Mouse (Mus musculus): ENCODE measurements around the gene Zfp961.

DNA sequence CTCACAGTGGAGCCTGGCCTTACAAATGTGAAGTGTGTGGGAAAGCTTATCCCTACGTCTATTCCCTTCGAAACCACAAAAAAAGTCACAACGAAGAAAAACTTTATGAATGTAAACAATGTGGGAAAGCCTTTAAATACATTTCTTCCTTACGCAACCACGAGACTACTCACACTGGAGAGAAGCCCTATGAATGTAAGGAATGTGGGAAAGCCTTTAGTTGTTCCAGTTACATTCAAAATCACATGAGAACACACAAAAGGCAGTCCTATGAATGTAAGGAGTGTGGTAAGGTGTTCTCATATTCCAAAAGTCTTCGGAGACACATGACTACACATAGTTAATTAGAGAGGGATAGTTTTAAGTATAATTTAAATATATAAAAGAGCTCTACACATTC is 17.8 kb downstream of the Zfp961 start:
- no peak for TF ChIP-seq CTCF (IDR thresholded peaks at IDR 0.05; ENCODE audit: borderline replicate concordance, insufficient read depth, low read depth, low read length)
- no peak for TF ChIP-seq POLR2A (IDR thresholded peaks at IDR 0.05; ENCODE audit: borderline replicate concordance, insufficient read depth, low read length)

Data from cerebellum, adult 2 months (tissue).